Mouse (Mus musculus): ENCODE results near the gene Fscn3. TPM values are rescaled to one million over a fixed set of nuclear protein-coding genes. Genes with fewer than 3 reads are reported as not detected.
A peak's percentile ranks its signal among the peaks of the same experiment; 100 is the strongest.

Fscn3 gene
- polyA plus RNA-seq (2015; fragmentation: Nextera tagmentation; extraction: Ambion mirVana): not detected in 2 replicates

DNA sequence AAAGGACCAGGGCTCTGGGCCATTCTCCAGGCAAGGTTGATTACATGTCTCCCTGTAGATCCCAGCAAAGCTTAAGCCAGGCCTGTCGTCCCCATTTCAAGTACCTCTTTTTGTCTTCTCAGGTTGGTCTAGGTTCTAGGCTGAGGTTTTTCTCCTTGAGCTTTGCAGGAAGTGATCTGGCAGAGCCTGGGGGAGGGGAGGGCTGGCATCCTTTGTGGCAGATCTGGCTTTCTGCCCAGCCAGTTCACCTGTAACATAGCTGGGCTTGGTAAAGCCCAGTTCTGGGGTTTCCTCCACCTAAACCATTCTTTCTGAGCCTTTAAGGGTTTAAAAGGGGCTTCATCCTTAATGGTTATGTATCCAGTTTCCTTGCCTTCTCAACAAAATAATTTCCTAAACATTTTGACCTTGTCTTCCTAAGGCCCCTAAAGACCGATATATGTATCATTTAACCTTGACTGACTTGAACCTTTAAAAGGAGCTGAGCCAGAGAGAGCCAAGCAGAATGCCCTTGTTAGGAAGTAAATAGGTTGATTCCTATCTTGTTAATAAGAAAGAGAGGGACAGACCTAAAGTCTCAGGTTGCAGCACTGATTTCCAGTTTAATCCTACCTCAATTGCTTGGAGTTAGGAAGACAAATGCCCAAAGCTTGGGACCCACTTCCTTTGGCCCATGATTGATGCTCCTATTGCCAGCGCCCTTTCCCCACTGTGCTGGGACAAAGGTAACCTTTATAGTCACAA, at the start of gene Fscn3:
TSS of gene Fscn3 (plus strand) at position 694 of the 744 bp plus-strand sequence.
- ATAC-seq (ENCODE audit: low FRiP score, low read depth): no peak

DNA sequence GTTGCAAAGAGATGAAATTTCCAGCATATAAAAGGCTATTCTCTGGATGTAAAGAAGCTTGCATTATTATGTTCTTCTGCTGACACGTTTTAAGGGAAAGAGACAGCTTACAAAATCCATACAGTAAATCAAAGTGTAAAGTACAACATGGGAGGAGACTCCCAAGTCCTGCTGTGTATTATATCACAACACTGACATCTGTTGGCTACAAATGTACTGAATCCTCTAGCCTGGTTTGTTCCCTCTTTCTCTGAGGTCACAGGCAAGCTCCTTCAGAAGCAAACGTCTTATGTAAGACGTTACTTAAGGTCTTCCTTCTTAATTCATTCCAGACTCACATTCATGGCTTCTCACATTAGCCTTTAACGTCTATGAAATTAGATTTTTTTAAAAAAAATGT, 45.6 kb upstream of the Fscn3 start:
- WGBS: 30% methylated on average over 4 of the region's 4 CpGs

More for the DNA sequence above, at the start of gene Fscn3:
- Histone ChIP-seq H3K9ac (no peak within 1 kb of the TSS), H3K27me3 (no peaks in the 10 kb centered on the region), H3K9me3 (no peaks in the 10 kb centered on the region), H3K4me3 (no peak within 1 kb of the TSS), H3K36me3 (peaks cover 27% of the 10 kb centered on the region), H3K4me1 (peaks cover 18% of the 10 kb centered on the region), H3K4me2 (replicated peaks) (no peak within 1 kb of the TSS), H3K27ac (no peak within 1 kb of the TSS)
- 77% methylated on average over 3 of the region's 3 CpGs for WGBS

DNA sequence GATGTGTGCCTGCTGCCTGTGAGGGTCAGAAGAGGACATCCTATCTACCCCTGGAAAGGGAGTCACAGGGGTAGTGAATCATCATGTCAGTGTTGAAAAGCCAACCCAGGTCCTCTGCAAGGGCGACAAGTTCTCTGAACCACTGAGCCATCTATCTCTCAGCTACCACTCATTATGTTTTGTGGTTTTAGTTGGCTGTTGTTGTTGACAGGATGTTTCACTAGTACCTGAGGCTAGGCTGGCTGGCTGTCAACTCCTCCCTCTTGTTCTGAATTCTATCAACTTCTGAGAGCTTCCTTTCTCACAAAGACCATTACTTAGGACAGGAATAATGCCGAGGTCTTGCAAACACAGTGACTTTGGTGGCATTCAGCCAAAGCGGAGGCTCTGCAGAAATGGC, 42.4 kb upstream of the Fscn3 start:
- 87% methylated on average over 3 of the region's 3 CpGs for WGBS
- Histone ChIP-seq H3K36me3 (no peaks in the 10 kb centered on the region), H3K9ac (no peak overlapping the region), H3K4me3 (no peak overlapping the region), H3K27ac (no peak overlapping the region), H3K4me1 (no peaks in the 10 kb centered on the region), H3K27me3 (no peaks in the 10 kb centered on the region), H3K4me2 (replicated peaks) (no peak overlapping the region), H3K9me3 (no peaks in the 10 kb centered on the region)
- ATAC-seq (ENCODE audit: low FRiP score, low read depth): no peak

More for the DNA sequence above, 45.6 kb upstream of the Fscn3 start:
- Histone ChIP-seq H3K9me3 (no peaks in the 10 kb centered on the region), H3K4me2 (replicated peaks) (no peak overlapping the region), H3K9ac (no peak overlapping the region), H3K4me3 (no peak overlapping the region), H3K36me3 (no peaks in the 10 kb centered on the region), H3K4me1 (no peaks in the 10 kb centered on the region), H3K27me3 (no peaks in the 10 kb centered on the region), H3K27ac (no peak overlapping the region)
- no peak for ATAC-seq (ENCODE audit: low FRiP score, low read depth)

DNA sequence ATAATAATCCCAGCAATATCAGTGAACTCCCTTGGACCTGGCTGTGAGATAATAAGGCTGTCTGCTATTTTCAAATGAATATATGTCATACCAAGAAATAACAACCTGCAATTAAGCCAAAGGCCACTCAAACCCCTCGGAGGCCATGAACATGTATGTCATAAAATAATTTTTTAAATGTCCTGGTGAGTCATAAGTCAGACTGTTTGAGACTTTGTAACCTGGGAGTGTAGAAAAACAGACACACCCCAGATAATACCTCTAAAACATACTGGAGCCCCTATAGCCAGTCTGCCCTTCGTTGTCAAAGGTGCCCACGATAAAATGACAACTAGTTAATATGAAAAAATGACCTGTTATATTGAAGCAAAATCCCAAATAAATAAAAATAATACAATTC, 38.6 kb upstream of the Fscn3 start:
- Histone ChIP-seq H3K9me3 (no peaks in the 10 kb centered on the region), H3K27me3 (0 out of 2 replicates have a peak, but pooled peaks cover 2% of the 10 kb centered on the region), H3K36me3 (no peaks in the 10 kb centered on the region), H3K4me3 (no peak overlapping the region), H3K27ac (no peak overlapping the region), H3K4me2 (replicated peaks) (no peak overlapping the region), H3K9ac (no peak overlapping the region), H3K4me1 (no peaks in the 10 kb centered on the region)
- 85% methylated on average over 3 of the region's 3 CpGs for WGBS
- no peak for ATAC-seq (ENCODE audit: low FRiP score, low read depth)

DNA sequence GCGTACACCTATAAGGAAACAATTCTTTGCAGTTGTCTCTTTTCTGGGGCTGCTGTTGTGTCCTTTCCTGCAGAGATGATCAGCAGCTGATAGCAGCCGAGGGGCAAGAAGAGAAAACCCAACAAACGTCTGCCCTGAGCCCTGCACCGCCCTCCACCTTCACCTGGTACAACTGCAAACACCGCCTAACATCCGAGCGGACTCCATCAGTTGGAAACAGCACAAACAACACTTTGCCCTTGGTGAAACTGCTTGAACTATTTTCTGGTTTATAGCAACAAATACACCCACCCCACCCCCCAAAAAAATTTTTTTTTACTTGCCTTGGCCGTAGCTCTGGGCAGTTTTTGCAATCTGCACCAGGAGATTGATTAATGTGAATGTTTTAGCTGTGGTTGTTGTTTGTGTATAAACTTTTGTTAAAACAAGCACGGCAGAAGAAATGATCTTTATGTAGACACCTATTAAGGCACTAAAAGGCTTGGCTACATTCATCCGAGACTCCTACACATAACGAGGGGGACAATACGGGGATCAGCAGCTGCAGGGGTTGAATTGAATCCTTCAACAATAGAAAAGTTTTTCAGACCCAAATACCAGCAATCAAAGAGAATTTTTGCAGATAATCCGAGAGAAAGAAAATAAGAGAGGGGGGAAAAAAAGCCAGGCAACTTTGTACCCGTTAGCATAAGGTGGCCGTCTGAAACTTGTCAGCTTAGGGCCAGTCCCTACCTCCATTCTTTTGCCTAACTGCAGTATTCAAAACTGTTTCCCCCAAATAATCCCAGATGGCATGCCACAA, 31.3 kb upstream of the Fscn3 start:
- Histone ChIP-seq H3K4me3 (peak overlapping the region; percentile 50), H3K36me3 (no peaks in the 10 kb centered on the region), H3K4me2 (replicated peaks) (peak overlapping the region; percentile 85), H3K9me3 (peaks cover 5% of the 10 kb centered on the region; the same call in 1 of the 2 replicates), H3K27me3 (peaks cover 34% of the 10 kb centered on the region), H3K9ac (no peak overlapping the region), H3K4me1 (0 out of 2 replicates have a peak, but pooled peaks cover 6% of the 10 kb centered on the region), H3K27ac (no peak overlapping the region)
- no peak for ATAC-seq (ENCODE audit: low FRiP score, low read depth)
- WGBS: 34% methylated on average over 15 of the region's 15 CpGs

DNA sequence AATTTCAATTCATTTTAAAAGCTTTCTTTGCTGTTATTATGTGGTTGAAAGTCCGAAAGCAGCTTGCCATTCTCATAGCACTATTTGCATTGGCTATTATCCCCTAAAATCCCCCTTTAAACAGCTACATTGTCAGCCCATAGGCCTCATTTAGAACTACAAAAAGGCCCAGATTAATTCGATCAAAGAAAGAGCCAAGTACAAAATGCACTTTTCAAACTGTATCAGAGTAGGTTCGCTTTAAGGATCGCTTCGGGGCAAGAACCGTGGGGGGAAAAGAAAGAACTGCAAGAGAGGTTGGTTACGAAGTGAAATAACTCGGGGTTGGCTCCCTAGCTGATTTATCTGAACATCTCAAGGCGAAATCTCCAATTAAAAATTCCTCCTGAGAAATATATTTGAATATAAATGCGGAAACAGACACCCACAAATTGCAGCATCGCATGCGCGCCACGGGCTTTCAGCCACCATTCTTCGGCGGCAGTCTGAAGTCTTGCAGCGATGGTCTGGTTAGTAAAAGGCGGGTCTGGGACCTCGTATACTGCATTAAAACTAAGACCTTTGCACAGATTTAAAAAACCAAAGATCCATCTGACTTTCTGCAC, 30.6 kb upstream of the Fscn3 start:
- Histone ChIP-seq H3K27ac (no peak overlapping the region), H3K4me2 (replicated peaks) (peak overlapping the region; percentile 85), H3K4me1 (0 out of 2 replicates have a peak, but pooled peaks cover 6% of the 10 kb centered on the region), H3K9ac (peak overlapping the region; percentile 64), H3K36me3 (no peaks in the 10 kb centered on the region), H3K27me3 (peaks cover 34% of the 10 kb centered on the region), H3K4me3 (peak overlapping the region; percentile 50), H3K9me3 (peaks cover 5% of the 10 kb centered on the region; the same call in 1 of the 2 replicates)
- 1% methylated on average over 19 of the region's 19 CpGs for WGBS
- no peak for ATAC-seq (ENCODE audit: low FRiP score, low read depth)

DNA sequence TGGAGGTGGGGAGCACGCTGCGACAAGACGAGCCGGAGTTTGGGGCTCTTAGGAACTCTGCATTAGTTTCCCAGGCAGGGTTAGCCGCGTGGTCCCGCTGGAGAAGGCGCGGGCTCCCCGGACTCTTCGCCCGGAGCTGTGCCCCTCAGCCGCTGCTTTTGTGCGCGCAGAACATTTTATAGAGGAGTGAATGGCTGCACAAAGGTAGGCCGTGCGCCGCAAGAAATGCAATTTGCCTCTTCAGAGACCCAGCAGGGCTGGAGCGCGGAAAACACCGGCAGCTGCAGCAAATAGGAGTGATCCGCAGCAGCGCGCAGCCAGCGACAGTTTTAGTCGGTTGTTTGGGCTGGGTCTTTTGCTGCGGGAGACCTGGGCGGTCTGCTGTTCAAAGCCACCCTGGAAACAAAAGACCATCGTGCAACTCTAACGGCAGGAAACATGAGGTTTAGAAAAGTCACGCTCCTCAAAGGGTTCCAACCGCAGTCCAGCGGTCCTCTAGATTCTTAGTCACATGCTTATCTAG, 29.8 kb upstream of the Fscn3 start, which contains the start of gene Zfp800:
TSS of gene Zfp800 (minus strand) at position 325 of the 523 bp plus-strand sequence.
- H3K9me3 ChIP-seq: peaks cover 5% of the 10 kb centered on the region; the same call in 1 of the 2 replicates
- peak; percentile 69 for ATAC-seq (ENCODE audit: low FRiP score, low read depth)
- WGBS: 2% methylated on average over 33 of the region's 33 CpGs

DNA sequence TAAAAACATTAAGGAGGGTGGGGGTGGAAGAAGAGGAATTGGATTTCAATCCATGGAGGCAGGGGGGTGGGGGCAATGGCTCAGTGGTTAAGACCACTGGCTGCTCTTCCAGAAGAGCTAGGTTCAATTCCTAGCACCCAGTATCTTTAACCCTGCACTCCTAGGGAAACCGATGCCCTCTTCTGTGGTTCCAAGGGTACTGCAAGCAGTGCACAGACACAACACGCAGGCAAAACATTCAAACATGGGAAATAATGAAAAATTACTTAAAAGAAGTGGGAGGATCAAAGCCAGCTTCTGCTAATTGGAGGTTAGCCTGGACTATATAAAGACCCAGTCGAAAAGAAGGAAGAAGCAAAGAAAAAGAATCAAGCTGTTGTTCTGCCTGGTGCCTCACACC, 28.9 kb upstream of the Fscn3 start:
- Histone ChIP-seq H3K27ac (no peak overlapping the region), H3K27me3 (peaks cover 34% of the 10 kb centered on the region), H3K36me3 (no peaks in the 10 kb centered on the region), H3K4me3 (no peak overlapping the region), H3K9ac (no peak overlapping the region), H3K4me2 (replicated peaks) (no peak overlapping the region), H3K4me1 (0 out of 2 replicates have a peak, but pooled peaks cover 6% of the 10 kb centered on the region), H3K9me3 (peaks cover 7% of the 10 kb centered on the region; the same call in 1 of the 2 replicates)
- 87% methylated on average over 3 of the region's 3 CpGs for WGBS
- no peak for ATAC-seq (ENCODE audit: low FRiP score, low read depth)

More for the DNA sequence above, 29.8 kb upstream of the Fscn3 start, which contains the start of gene Zfp800:
- no peak within 1 kb of the TSS for H3K27ac ChIP-seq
- peak within 1 kb of the TSS; percentile 50 for H3K4me3 ChIP-seq
- peak within 1 kb of the TSS; percentile 64 for H3K9ac ChIP-seq
- H3K36me3 ChIP-seq: no peaks in the 10 kb centered on the region
- 0 out of 2 replicates have a peak, but pooled peaks cover 6% of the 10 kb centered on the region for H3K4me1 ChIP-seq
- peak within 1 kb of the TSS; percentile 85 for H3K4me2 ChIP-seq (replicated peaks)
- H3K27me3 ChIP-seq: peaks cover 34% of the 10 kb centered on the region

DNA sequence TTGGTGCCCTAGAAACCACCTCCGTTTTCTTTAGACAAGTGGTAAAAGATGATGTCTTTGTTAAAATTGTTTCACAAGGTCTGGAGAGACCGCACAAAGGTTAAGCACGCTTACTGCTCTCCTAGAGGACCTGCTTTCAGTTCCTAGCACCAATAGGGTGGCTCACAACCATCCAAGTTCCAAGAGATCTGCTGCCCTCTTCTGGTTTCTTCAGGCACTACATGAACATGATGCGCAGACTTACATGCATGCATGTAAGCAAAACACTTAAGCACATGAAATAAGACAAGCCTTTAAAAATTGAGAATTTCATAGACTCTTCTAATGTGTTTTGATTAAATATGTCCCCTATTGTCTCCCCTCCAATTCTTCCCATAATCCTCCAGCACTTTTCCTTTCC, 27.8 kb upstream of the Fscn3 start:
- Histone ChIP-seq H3K4me1 (0 out of 2 replicates have a peak, but pooled peaks cover 6% of the 10 kb centered on the region), H3K9me3 (peaks cover 11% of the 10 kb centered on the region; the same call in 1 of the 2 replicates), H3K9ac (no peak overlapping the region), H3K36me3 (no peaks in the 10 kb centered on the region), H3K27ac (no peak overlapping the region), H3K4me3 (no peak overlapping the region), H3K27me3 (peaks cover 31% of the 10 kb centered on the region), H3K4me2 (replicated peaks) (no peak overlapping the region)
- WGBS: 92% methylated on average over 4 of the region's 4 CpGs
- no peak for ATAC-seq (ENCODE audit: low FRiP score, low read depth)

DNA sequence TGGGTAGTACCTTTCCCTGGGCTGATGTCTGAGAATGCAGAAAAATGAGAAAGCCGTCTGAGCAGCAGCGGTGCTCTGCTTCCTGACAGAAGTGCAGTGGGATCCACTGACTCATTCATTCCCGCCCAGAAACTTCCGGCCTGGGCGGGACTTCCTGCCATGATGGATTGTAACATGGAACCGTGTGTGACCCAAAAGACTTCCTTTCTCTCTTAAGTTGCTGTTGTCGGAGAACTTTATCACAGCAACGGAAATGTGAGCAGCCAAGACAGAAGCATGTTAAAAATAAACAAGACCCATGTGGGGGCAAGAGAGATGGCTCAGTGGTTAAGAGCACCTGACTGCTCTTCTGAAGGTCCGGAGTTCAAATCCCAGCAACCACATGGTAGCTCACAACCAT, 17.5 kb upstream of the Fscn3 start:
- H3K27ac ChIP-seq: no peak overlapping the region
- H3K36me3 ChIP-seq: peaks cover 3% of the 10 kb centered on the region
- no peaks in the 10 kb centered on the region for H3K4me1 ChIP-seq
- H3K9me3 ChIP-seq: no peaks in the 10 kb centered on the region
- no peaks in the 10 kb centered on the region for H3K27me3 ChIP-seq
- H3K4me2 ChIP-seq (replicated peaks): no peak overlapping the region
- ATAC-seq (ENCODE audit: low FRiP score, low read depth): no peak
- 85% methylated on average over 9 of the region's 9 CpGs for WGBS
- H3K9ac ChIP-seq: no peak overlapping the region
- no peak overlapping the region for H3K4me3 ChIP-seq

DNA sequence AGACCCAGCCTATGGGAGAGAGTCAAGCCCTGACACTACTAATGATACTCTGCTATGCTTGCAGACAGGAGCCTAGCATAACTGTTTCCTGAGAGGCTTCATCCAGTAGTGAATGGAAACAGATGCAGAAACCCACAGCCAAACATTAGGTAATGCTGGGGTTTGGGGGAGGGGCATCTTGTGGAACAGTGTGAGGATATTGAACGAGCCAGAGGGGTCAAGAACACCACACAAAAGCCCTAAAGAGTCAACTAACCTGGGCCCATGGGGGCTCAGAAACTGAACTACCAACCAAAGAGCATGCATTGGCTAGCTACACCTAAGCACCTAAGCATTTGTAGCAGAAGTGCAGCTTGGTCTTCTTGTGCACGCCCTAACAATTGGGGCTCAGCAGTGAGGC, 16.4 kb upstream of the Fscn3 start:
- no peaks in the 10 kb centered on the region for H3K9me3 ChIP-seq
- H3K27ac ChIP-seq: no peak overlapping the region
- H3K4me2 ChIP-seq (replicated peaks): no peak overlapping the region
- no peak for ATAC-seq (ENCODE audit: low FRiP score, low read depth)
- peaks cover 15% of the 10 kb centered on the region for H3K36me3 ChIP-seq
- no peaks in the 10 kb centered on the region for H3K27me3 ChIP-seq
- H3K4me3 ChIP-seq: no peak overlapping the region
- no peaks in the 10 kb centered on the region for H3K4me1 ChIP-seq
- WGBS: 63% methylated on average over 2 of the region's 2 CpGs
- no peak overlapping the region for H3K9ac ChIP-seq

Measured in limb, embryonic 13.5 days (tissue).